Mouse (Mus musculus): Measurements from ENCODE around the gene Gm45021. TPM values are rescaled to one million over a fixed set of nuclear protein-coding genes. Genes with fewer than 3 reads are reported as not detected.
A peak's percentile ranks its signal among the peaks of the same experiment; 100 is the strongest.

The Gm45021 gene
- polyA plus RNA-seq, 1 experiment: not detected

- Histone ChIP-seq H3K36me3 (ENCODE audit: control insufficient read depth, insufficient read depth) (no peaks in the 10 kb centered on the region), H3K4me2 (ENCODE audit: low read depth) (peak overlapping the region; percentile 10)
- TF ChIP-seq CEBPB (IDR thresholded peaks at IDR 0.05; ENCODE audit: insufficient read depth, poor library complexity, severe bottlenecking): no peak
- TF ChIP-seq TCF12 (IDR thresholded peaks at IDR 0.05; ENCODE audit: insufficient read depth, poor library complexity, severe bottlenecking): no peak
- no peak for TF ChIP-seq POLR2A (IDR thresholded peaks at IDR 0.05; ENCODE audit: insufficient read length, low read depth)
- no peak for TF ChIP-seq E2F4 (IDR thresholded peaks at IDR 0.05; ENCODE audit: insufficient read depth)
- no peak for TF ChIP-seq POLR2AphosphoS2 (IDR thresholded peaks at IDR 0.05; ENCODE audit: insufficient read length, low read depth)
- no peak for TF ChIP-seq MAX (IDR thresholded peaks at IDR 0.05; ENCODE audit: low read depth)
- no peak for TF ChIP-seq REST (IDR thresholded peaks at IDR 0.05; ENCODE audit: insufficient read depth, insufficient read length)
- TF ChIP-seq USF1 (IDR thresholded peaks at IDR 0.05; ENCODE audit: low read depth): no peak
- TF ChIP-seq SRF (IDR thresholded peaks at IDR 0.05; ENCODE audit: control insufficient read depth, insufficient read length, low read depth): no peak
- no peak for TF ChIP-seq MYOG (IDR thresholded peaks at IDR 0.05; ENCODE audit: control insufficient read depth in 1 of 3, insufficient read depth in 1 of 3, insufficient read length in 2 of 3, low read depth in 2 of 3)
- no peak for TF ChIP-seq MYOD1 (IDR thresholded peaks at IDR 0.05; ENCODE audit: control insufficient read depth in 1 of 3, insufficient read length in 2 of 3, low read depth in 2 of 3)
- no peak for TF ChIP-seq TCF3 (IDR thresholded peaks at IDR 0.05; ENCODE audit: insufficient read length, low read depth)
Measured at GRCm38 (mm10) chr6:48645660-48646308, 56.4 kb downstream of the Gm45021 start.

GRCm38 (mm10) chr6:48646309-48646690, 56.9 kb downstream of the Gm45021 start:
- H3ac ChIP-seq (ENCODE audit: control insufficient read depth, insufficient read length): no peak overlapping the region
- H3K79me2 ChIP-seq (ENCODE audit: control insufficient read depth, insufficient read depth): no peaks in the 10 kb centered on the region
- peaks cover 6% of the 10 kb centered on the region for H3K27me3 ChIP-seq (ENCODE audit: control insufficient read depth, insufficient read depth, insufficient read length)
- no peak overlapping the region for H3K4me2 ChIP-seq (ENCODE audit: low read depth)
- no peak overlapping the region for H3K4me3 ChIP-seq
- TF ChIP-seq TCF12 (IDR thresholded peaks at IDR 0.05; ENCODE audit: insufficient read depth, poor library complexity, severe bottlenecking): no peak
- no peak for TF ChIP-seq USF1 (IDR thresholded peaks at IDR 0.05; ENCODE audit: low read depth)
- TF ChIP-seq E2F4 (IDR thresholded peaks at IDR 0.05; ENCODE audit: insufficient read depth): no peak
- no peak for TF ChIP-seq MYOD1 (IDR thresholded peaks at IDR 0.05; ENCODE audit: control insufficient read depth in 1 of 3, insufficient read length in 2 of 3, low read depth in 2 of 3)
- no peak for TF ChIP-seq MAX (IDR thresholded peaks at IDR 0.05; ENCODE audit: low read depth)
- no peak for TF ChIP-seq POLR2A (IDR thresholded peaks at IDR 0.05; ENCODE audit: insufficient read length, low read depth)
- no peak for TF ChIP-seq POLR2AphosphoS2 (IDR thresholded peaks at IDR 0.05; ENCODE audit: insufficient read length, low read depth)
- no peak for TF ChIP-seq MYOG (IDR thresholded peaks at IDR 0.05; ENCODE audit: control insufficient read depth in 1 of 3, insufficient read depth in 1 of 3, insufficient read length in 2 of 3, low read depth in 2 of 3)
- H3K36me3 ChIP-seq (ENCODE audit: control insufficient read depth, insufficient read depth): no peaks in the 10 kb centered on the region

More at GRCm38 (mm10) chr6:48645660-48646308, 56.4 kb downstream of the Gm45021 start:
- Histone ChIP-seq H3K27me3 (ENCODE audit: control insufficient read depth, insufficient read depth, insufficient read length) (peaks cover 6% of the 10 kb centered on the region), H3K4me3 (no peak overlapping the region), H3K79me2 (ENCODE audit: control insufficient read depth, insufficient read depth) (no peaks in the 10 kb centered on the region), H3ac (ENCODE audit: control insufficient read depth, insufficient read length) (no peak overlapping the region)

GRCm38 (mm10) chr6:48646995-48647394, 57.6 kb downstream of the Gm45021 start, which contains the start of gene Gimap8:
Gene Gimap8, plus strand, starts transcription at chr6:48647234.
- Histone ChIP-seq H3ac (ENCODE audit: control insufficient read depth, insufficient read length) (no peak within 1 kb of the TSS), H3K79me2 (ENCODE audit: control insufficient read depth, insufficient read depth) (no peaks in the 10 kb centered on the region), H3K36me3 (ENCODE audit: control insufficient read depth, insufficient read depth) (no peaks in the 10 kb centered on the region), H3K27me3 (ENCODE audit: control insufficient read depth, insufficient read depth, insufficient read length) (peaks cover 6% of the 10 kb centered on the region), H3K4me2 (ENCODE audit: low read depth) (no peak within 1 kb of the TSS), H3K4me3 (no peak within 1 kb of the TSS)
- TF ChIP-seq POLR2A (IDR thresholded peaks at IDR 0.05; ENCODE audit: insufficient read length, low read depth) (no peak), MYOD1 (IDR thresholded peaks at IDR 0.05; ENCODE audit: control insufficient read depth in 1 of 3, insufficient read length in 2 of 3, low read depth in 2 of 3) (no peak), SRF (IDR thresholded peaks at IDR 0.05; ENCODE audit: control insufficient read depth, insufficient read length, low read depth) (no peak), MYOG (IDR thresholded peaks at IDR 0.05; ENCODE audit: control insufficient read depth in 1 of 3, insufficient read depth in 1 of 3, insufficient read length in 2 of 3, low read depth in 2 of 3) (no peak), USF1 (IDR thresholded peaks at IDR 0.05; ENCODE audit: low read depth) (no peak), E2F4 (IDR thresholded peaks at IDR 0.05; ENCODE audit: insufficient read depth) (no peak), CEBPB (IDR thresholded peaks at IDR 0.05; ENCODE audit: insufficient read depth, poor library complexity, severe bottlenecking) (no peak), TCF12 (IDR thresholded peaks at IDR 0.05; ENCODE audit: insufficient read depth, poor library complexity, severe bottlenecking) (no peak), POLR2AphosphoS2 (IDR thresholded peaks at IDR 0.05; ENCODE audit: insufficient read length, low read depth) (no peak), MAX (IDR thresholded peaks at IDR 0.05; ENCODE audit: low read depth) (no peak), REST (IDR thresholded peaks at IDR 0.05; ENCODE audit: insufficient read depth, insufficient read length) (no peak), TCF3 (IDR thresholded peaks at IDR 0.05; ENCODE audit: insufficient read length, low read depth) (no peak)

- TF ChIP-seq SRF (IDR thresholded peaks at IDR 0.05; ENCODE audit: control insufficient read depth, insufficient read length, low read depth) (no peak), POLR2AphosphoS2 (IDR thresholded peaks at IDR 0.05; ENCODE audit: insufficient read length, low read depth) (no peak), E2F4 (IDR thresholded peaks at IDR 0.05; ENCODE audit: insufficient read depth) (no peak), TCF3 (IDR thresholded peaks at IDR 0.05; ENCODE audit: insufficient read length, low read depth) (no peak), REST (IDR thresholded peaks at IDR 0.05; ENCODE audit: insufficient read depth, insufficient read length) (no peak), CEBPB (IDR thresholded peaks at IDR 0.05; ENCODE audit: insufficient read depth, poor library complexity, severe bottlenecking) (no peak), POLR2A (IDR thresholded peaks at IDR 0.05; ENCODE audit: insufficient read length, low read depth) (no peak), MYOG (IDR thresholded peaks at IDR 0.05; ENCODE audit: control insufficient read depth in 1 of 3, insufficient read depth in 1 of 3, insufficient read length in 2 of 3, low read depth in 2 of 3) (no peak), TCF12 (IDR thresholded peaks at IDR 0.05; ENCODE audit: insufficient read depth, poor library complexity, severe bottlenecking) (no peak), USF1 (IDR thresholded peaks at IDR 0.05; ENCODE audit: low read depth) (no peak), MAX (IDR thresholded peaks at IDR 0.05; ENCODE audit: low read depth) (no peak), MYOD1 (IDR thresholded peaks at IDR 0.05; ENCODE audit: control insufficient read depth in 1 of 3, insufficient read length in 2 of 3, low read depth in 2 of 3) (no peak)
- Histone ChIP-seq H3K4me3 (no peak overlapping the region), H3ac (ENCODE audit: control insufficient read depth, insufficient read length) (no peak overlapping the region), H3K4me2 (ENCODE audit: low read depth) (no peak overlapping the region), H3K27me3 (ENCODE audit: control insufficient read depth, insufficient read depth, insufficient read length) (peaks cover 6% of the 10 kb centered on the region), H3K36me3 (ENCODE audit: control insufficient read depth, insufficient read depth) (no peaks in the 10 kb centered on the region), H3K79me2 (ENCODE audit: control insufficient read depth, insufficient read depth) (no peaks in the 10 kb centered on the region)
Measured at GRCm38 (mm10) chr6:48647611-48648010, 58.2 kb downstream of the Gm45021 start.
